Mouse (Mus musculus) testis, adult 2 months (tissue): ENCODE measurements around the gene Ddx25.

ENCODE experiments used
- CTCF ChIP-seq: fragments of 200-500 bp; IDR thresholded peaks from 2 replicates; pipeline ENCODE4 v1.5.1; 2012; ENCODE audit warnings: low read depth, mild to moderate bottlenecking, inconsistent platforms, low read length, moderate library complexity; ENCODE audit not compliant: control insufficient read depth, insufficient read depth, insufficient replicate concordance
- POLR2A ChIP-seq: fragments of 200-500 bp; IDR thresholded peaks from 2 replicates; pipeline ENCODE4 v1.6.1; 2012; ENCODE audit warnings: low read depth, mild to moderate bottlenecking, inconsistent platforms, low read length, moderate library complexity; ENCODE audit not compliant: control insufficient read depth

DNA sequence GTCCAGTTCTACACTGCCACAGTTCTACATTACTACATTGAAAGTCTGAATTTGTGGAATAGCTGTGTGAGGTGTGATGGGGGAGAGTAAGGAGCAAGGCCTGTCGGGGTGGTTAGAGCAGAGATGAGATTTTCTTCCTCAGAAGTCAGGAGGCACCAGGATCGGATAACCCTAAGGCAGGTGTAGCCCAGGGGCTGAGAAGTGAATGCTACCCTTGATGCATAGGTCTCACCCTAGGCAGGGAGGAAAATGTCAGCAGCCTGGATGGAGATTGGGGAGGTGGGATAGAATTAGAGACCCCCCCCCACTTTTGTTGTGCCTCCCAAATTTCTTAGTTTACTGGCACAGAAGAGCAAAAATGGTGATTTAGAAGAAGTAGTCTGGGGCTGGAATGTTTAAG is 36.1 kb downstream of the Ddx25 start:
- TF ChIP-seq POLR2A (no peak), CTCF (no peak)
